Mouse (Mus musculus) testis, adult 2 months (tissue): ENCODE data around the gene Map2. TPM values are rescaled to one million over a fixed set of nuclear protein-coding genes. Genes with fewer than 3 reads are reported as not detected.

Experiments
- H3K27ac ChIP-seq: fragments of 200-500 bp; 2 replicates; pipeline ENCODE4 v1.5.1; 2012; ENCODE audit warnings: low read depth, low read length; ENCODE audit not compliant: control insufficient read depth, insufficient read depth
- H3K27me3 ChIP-seq: fragments of 200-500 bp; 2 replicates; pipeline ENCODE4 v1.6.1; 2012; ENCODE audit warnings: mild to moderate bottlenecking, low read length, moderate library complexity; ENCODE audit not compliant: control insufficient read depth, insufficient read depth
- H3K36me3 ChIP-seq: fragments of 200-500 bp; 2 replicates; pipeline ENCODE4 v1.6.1; 2012; ENCODE audit warnings: mild to moderate bottlenecking, low read length; ENCODE audit not compliant: control insufficient read depth, insufficient read depth
- H3K4me1 ChIP-seq: fragments of 200-500 bp; 2 replicates; pipeline ENCODE4 v1.6.1; 2012; ENCODE audit warnings: low read length; ENCODE audit not compliant: control insufficient read depth, insufficient read depth
- H3K4me3 ChIP-seq: fragments of 200-500 bp; 2 replicates; pipeline ENCODE4 v1.5.1; 2012; ENCODE audit warnings: low read depth, mild to moderate bottlenecking, low read length, moderate library complexity, mixed read lengths; ENCODE audit not compliant: control insufficient read depth
- CTCF ChIP-seq: fragments of 200-500 bp; IDR thresholded peaks from 2 replicates; pipeline ENCODE4 v1.5.1; 2012; ENCODE audit warnings: low read depth, mild to moderate bottlenecking, inconsistent platforms, low read length, moderate library complexity; ENCODE audit not compliant: control insufficient read depth, insufficient read depth, insufficient replicate concordance
- POLR2A ChIP-seq: fragments of 200-500 bp; IDR thresholded peaks from 2 replicates; pipeline ENCODE4 v1.6.1; 2012; ENCODE audit warnings: low read depth, mild to moderate bottlenecking, inconsistent platforms, low read length, moderate library complexity; ENCODE audit not compliant: control insufficient read depth
- polyA plus RNA-seq: library from polyadenylated mRNA; depleted of rRNA; stranded (reverse); fragments of >200 nt; gene quantifications from 2 replicates; pipeline ENCODE4 v1.2.3, GENCODE M21; 2012

Map2 gene
- polyA plus RNA-seq, 1 experiment = 89.4 TPM

GRCm38 (mm10) chr1:66364386-66364785 is 189.3 kb downstream of the Map2 start:
- TF ChIP-seq POLR2A = no peak
- no peak for TF ChIP-seq CTCF
- Histone ChIP-seq H3K27me3 (no peaks in the 10 kb centered on the region), H3K27ac (no peak overlapping the region), H3K36me3 (no peaks in the 10 kb centered on the region), H3K4me3 (no peak overlapping the region), H3K4me1 (no peaks in the 10 kb centered on the region)

DNA sequence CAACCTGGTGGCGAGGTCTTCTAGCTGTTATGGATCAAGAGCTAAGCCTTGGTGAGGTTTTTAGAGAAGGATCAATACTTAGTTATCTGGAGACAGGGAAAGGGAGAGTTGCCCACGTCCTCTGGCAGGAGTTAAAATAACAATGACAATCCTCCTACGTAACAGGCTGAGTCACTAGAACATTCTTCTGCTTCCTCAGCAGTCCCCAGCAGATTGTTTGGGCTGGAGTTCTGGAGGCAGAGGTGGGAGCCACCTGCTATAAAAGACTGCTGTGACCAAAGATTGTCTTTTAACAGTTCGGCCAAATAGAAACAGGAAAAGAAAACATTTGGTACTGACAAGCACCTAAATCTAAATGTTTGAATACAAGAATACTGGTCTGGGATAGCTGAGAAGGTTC is 190.5 kb downstream of the Map2 start:
- TF ChIP-seq CTCF = no peak
- TF ChIP-seq POLR2A = no peak

DNA sequence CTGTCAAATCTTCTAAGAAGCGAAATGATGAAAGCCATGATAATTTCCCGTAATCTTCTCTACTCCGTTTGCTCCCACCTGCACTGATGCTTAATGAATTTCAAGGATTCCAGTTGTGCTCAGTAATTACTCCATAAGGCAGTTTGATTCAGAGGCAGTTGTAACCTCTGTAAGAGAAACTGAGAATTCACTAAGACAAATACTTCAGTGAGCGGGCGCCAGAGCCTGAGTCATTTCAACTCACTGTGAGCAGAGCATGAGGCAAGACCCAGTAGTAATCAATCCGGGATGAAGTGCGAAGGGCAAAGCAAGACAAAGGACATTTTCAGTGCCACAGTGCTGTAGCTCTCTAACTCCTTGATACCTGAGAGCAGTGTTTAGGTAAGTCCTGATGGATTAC is 194.4 kb downstream of the Map2 start:
- no peak for TF ChIP-seq CTCF
- Histone ChIP-seq H3K36me3 (no peaks in the 10 kb centered on the region), H3K27ac (no peak overlapping the region), H3K27me3 (no peaks in the 10 kb centered on the region), H3K4me3 (no peak overlapping the region), H3K4me1 (no peaks in the 10 kb centered on the region)

More for the DNA sequence above, 190.5 kb downstream of the Map2 start:
- no peaks in the 10 kb centered on the region for H3K27me3 ChIP-seq
- no peak overlapping the region for H3K4me3 ChIP-seq
- H3K27ac ChIP-seq = no peak overlapping the region
- no peaks in the 10 kb centered on the region for H3K4me1 ChIP-seq
- no peaks in the 10 kb centered on the region for H3K36me3 ChIP-seq

DNA sequence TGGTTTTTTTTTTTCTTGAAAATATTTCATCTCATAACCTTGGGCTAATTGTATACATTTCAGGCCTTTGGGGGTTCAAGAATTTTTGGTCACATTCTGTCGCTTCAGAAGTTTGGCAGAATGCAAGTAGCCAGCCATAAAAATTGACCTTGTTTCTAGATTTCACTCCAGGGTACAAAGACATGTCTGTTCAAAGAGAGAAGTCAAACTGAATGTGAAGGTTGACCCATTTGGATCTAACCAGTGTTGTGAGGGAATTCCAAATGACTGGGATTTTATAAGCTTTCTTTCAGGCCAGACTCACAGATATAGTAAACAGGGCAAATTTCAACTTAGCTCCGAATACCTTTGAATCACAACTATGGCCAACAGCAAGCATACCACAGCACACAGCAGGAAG is 196.3 kb downstream of the Map2 start:
- Histone ChIP-seq H3K36me3 (no peaks in the 10 kb centered on the region), H3K4me1 (no peaks in the 10 kb centered on the region)
- no peak for TF ChIP-seq POLR2A
- no peak for TF ChIP-seq CTCF

GRCm38 (mm10) chr1:66386321-66386720 is 211.2 kb downstream of the Map2 start:
- TF ChIP-seq POLR2A = no peak
- no peak for TF ChIP-seq CTCF
- no peaks in the 10 kb centered on the region for H3K4me1 ChIP-seq
- no peaks in the 10 kb centered on the region for H3K27me3 ChIP-seq
- no peak overlapping the region for H3K27ac ChIP-seq
- H3K36me3 ChIP-seq = no peaks in the 10 kb centered on the region
- no peak overlapping the region for H3K4me3 ChIP-seq

More for the DNA sequence above, 196.3 kb downstream of the Map2 start:
- Histone ChIP-seq H3K27ac (no peak overlapping the region), H3K27me3 (no peaks in the 10 kb centered on the region), H3K4me3 (no peak overlapping the region)

GRCm38 (mm10) chr1:66386751-66387452 is 211.8 kb downstream of the Map2 start:
- peak overlapping the region; percentile 5; the same call in 1 of the 2 replicates for H3K4me3 ChIP-seq
- H3K27ac ChIP-seq = no peak overlapping the region
- H3K27me3 ChIP-seq = no peaks in the 10 kb centered on the region
- no peaks in the 10 kb centered on the region for H3K4me1 ChIP-seq
- TF ChIP-seq CTCF (no peak), POLR2A (no peak)
- no peaks in the 10 kb centered on the region for H3K36me3 ChIP-seq

- Histone ChIP-seq H3K27me3 (no peaks in the 10 kb centered on the region), H3K27ac (no peak overlapping the region)
These were observed 213.5 kb downstream of the Map2 start for GRCm38 (mm10) chr1:66388561-66388960.

DNA sequence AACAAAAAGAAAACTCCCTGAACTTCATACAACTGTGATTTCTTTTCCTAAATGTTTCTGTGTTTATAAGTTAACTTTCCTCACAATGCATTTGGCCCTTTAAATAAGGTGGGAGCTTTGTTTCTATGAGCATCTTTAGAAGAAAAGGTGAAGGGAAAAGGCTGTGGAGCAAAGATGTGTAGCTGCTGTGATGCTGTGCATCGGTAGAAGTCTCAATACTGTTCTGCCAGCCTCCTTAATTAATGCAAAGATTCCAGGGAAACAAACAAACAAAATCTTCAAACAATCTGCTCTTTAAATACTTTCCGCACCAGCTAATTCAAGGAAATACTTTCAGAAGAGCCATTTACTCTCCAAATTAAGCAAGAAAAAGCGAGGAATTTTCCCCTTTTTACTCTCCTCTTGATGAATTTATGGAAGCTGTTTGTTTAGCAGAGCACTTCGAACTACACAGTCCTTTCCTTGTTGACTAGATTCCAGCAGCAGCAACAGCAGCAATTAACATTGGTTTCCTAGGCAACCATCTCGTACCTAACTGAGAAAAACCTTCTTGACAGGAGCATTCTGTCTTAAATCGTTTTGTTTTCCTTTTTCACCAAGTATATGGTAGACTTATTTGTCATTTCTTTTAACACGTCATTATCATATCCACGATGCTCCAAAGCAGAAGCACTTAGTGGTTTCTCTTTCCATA is 220.0 kb downstream of the Map2 start:
- Histone ChIP-seq H3K27me3 (no peaks in the 10 kb centered on the region), H3K36me3 (no peaks in the 10 kb centered on the region), H3K4me1 (no peaks in the 10 kb centered on the region), H3K4me3 (no peak overlapping the region), H3K27ac (no peak overlapping the region)
- TF ChIP-seq POLR2A = no peak

More at GRCm38 (mm10) chr1:66388561-66388960, 213.5 kb downstream of the Map2 start:
- no peak overlapping the region for H3K4me3 ChIP-seq
- no peaks in the 10 kb centered on the region for H3K36me3 ChIP-seq
- no peaks in the 10 kb centered on the region for H3K4me1 ChIP-seq
- TF ChIP-seq POLR2A (no peak), CTCF (no peak)
